Mouse (Mus musculus) gastrocnemius, postnatal 10 days (tissue): ENCODE measurements at regions not wholly inside any gene's neighbourhood (a gene's known extent, or its start where the extent isn't known, plus 50 kb on each side); places are given as distances from the start of the nearest gene placed in this dataset.

Experiments used
- DNase-seq: peaks from one replicate; pipeline ENCODE4 v3.0.0; 2021; ENCODE audit warnings: mixed read lengths

- no peak for DNase-seq
Observed at GRCm38 (mm10) chr2:57772315-57772714, 225.4 kb upstream of the Galnt5 start.

- DNase-seq, result no peak
Observed at GRCm38 (mm10) chr2:57776154-57776553, 221.5 kb upstream of the Galnt5 start.

DNA sequence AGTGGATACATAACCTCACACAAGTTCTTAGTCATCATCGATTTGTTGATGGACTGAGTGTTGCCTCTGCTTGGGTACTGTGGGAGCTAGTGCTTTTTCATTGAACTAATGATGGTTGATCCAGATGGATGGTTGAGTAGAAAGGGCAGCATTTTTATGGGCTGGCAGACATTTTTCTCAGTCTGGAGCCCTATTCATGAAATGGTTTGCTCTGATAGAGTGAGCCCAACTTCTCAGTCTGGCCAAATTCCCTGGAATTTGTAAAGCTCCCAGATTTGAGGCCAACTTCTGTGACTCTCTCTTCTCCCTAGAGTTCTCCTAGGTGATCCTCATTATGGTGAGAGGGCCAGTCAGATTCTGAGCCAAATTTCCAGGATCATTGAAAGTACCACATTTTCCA lies 216.8 kb upstream of the Galnt5 start:
- DNase-seq, result no peak

- no peak for DNase-seq
Observed at GRCm38 (mm10) chr2:57793519-57794296, 204.0 kb upstream of the Galnt5 start.

DNA sequence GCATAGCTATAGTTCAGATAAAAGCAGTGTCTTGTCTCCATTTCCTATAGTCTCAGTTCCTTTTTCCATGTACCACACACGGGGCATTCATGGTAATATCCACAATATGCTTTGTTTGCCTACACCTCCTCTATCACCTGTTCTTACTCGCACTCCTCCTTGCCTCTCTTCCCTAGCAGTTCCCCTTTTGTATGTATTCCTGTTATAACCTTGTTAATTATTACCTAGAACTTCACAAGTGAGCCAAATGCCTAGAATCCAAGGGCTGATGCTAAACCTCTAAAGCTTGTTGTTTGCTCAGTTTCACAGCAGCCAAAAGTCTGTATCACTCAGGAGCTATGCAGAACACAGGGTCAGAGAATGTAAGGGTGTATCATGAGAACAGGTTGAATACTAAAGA lies 198.4 kb upstream of the Galnt5 start:
- DNase-seq, result no peak

GRCm38 (mm10) chr2:57807911-57808310 lies 189.8 kb upstream of the Galnt5 start:
- DNase-seq, result no peak

DNA sequence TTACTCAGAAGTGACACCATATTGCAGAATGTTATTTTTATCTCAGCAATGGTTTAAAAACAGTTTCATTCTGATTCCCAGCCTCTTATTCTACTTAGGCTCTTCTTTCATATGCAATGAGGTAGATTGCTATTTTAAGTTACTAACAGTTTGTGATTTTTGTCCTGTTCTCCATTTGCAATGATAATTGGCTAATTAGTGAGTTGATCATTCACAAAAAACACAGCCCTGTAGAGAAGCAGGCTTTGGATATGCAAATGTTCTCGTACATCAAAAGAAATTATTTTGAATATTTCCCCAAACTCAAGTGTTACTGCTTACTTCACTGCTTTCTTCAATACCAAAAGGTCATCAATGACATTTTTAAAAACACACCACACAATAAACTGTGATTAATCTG lies 184.7 kb upstream of the Galnt5 start:
- DNase-seq, result no peak

GRCm38 (mm10) chr2:57820343-57820742 lies 177.3 kb upstream of the Galnt5 start:
- no peak for DNase-seq

GRCm38 (mm10) chr2:57820923-57821322 lies 176.8 kb upstream of the Galnt5 start:
- no peak for DNase-seq

GRCm38 (mm10) chr2:57828284-57828683 lies 169.4 kb upstream of the Galnt5 start:
- no peak for DNase-seq

DNA sequence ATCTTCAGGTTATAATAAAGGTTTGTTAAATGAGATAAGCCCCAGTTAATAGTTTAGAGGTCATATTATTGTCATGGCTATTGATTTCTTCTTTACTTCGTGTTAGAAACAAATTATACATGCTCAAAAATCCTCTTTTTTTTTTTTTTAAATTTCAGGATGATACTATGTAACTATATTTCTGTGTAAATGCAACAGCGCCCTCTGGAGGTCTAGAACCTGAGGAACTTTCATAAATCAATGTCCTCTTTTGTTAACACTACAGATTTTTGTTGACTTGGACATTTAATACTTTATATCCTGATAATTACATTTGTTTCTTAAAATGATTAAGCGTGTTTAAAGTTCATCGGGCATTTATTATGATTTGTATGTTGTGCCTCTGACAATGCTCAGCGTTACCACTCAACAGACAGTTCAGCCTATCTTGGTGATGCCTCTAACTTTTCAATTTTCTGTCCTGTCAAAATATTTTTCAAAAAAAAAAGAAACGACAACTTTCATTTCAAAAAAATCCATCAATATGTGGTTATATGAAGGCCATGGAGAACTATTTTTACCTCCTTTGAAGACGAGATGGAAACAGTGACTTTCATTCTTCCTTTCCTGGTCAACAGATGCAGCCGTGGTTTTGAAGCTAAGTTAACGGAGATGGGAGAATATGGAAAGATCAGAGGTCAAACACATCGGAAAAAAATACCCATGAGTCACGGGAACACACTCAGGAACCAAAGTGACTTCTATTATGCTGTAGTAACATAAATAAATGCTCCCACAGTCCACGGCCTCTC lies 164.9 kb upstream of the Galnt5 start:
- peak; percentile 66 for DNase-seq

GRCm38 (mm10) chr2:57845135-57845534 lies 152.5 kb upstream of the Galnt5 start:
- DNase-seq, result no peak

- DNase-seq, result no peak
Observed at GRCm38 (mm10) chr2:57847707-57848106, 150.0 kb upstream of the Galnt5 start.

DNA sequence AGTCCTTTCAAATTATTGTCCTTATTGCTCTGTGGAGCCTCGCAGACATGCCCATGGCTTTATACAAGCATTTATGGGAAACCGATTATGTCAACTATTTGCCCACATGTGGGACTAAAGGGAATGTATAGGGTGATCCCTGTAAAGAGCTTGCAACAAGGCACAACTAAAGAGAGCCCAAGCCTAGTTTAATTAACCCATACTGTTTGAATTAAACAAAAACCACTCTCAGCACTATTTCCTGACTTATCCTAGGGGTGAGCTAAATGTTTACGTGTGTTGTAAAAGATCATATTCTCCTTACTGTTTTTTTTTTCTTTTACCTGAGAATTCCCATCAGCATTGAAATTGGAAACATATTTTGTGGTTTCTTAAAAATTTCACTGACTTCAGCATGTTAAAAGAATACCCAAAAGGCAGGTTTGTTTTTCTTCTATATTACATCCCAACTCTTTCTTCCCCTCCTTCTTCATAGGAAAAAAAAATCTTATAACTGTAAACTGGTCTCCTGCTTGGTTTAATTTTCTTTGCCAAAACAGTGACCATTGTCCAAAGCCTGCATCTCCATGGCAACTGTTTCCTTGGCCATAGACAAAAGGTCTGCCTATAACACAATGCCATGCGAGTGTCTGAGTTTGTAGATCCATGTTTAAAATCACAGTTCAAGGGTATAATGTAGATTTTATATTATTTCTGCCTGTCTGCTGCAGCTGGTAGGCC lies 148.2 kb upstream of the Galnt5 start:
- no peak for DNase-seq

DNA sequence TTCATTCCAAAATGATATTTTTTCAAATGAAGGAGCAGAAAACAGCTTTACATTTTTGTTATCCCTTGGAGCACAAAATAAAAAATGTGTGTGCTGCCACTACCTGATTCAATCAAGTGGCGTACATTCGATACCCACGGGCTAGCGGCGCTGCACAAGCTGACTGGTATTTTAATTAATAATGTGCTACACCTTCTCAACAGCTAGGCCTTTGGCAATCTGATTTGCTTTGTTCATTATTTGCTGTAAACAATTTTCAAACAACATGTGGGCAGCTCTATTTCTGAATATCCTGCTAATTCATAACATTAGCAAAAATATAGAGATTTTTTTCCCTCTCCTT lies 147.7 kb upstream of the Galnt5 start:
- DNase-seq, result no peak

- DNase-seq, result peak; percentile 38
Observed at GRCm38 (mm10) chr2:57856524-57857107, 141.1 kb upstream of the Galnt5 start.

GRCm38 (mm10) chr2:57865289-57865688 lies 132.4 kb upstream of the Galnt5 start:
- DNase-seq, result no peak

DNA sequence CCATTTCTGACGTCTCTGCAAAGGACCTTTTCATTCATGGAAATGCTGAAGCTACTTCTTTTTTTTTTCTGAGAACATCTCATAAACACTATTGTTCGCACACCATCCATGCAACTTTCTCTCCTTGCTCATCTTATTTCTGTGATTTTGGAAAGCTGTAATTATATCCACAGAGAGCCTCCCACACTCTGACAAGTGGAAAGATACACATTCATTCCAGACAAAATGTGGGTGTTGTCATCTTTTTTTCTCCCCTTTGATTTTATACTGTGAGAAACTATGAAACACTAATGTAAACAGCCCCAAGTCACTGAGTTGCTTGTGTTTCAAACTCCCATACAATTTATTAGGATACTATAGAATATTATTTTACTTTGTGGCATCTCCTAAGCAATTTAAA lies 129.6 kb upstream of the Galnt5 start:
- DNase-seq, result no peak

GRCm38 (mm10) chr2:57900168-57900567 lies 97.5 kb upstream of the Galnt5 start:
- no peak for DNase-seq

GRCm38 (mm10) chr2:57900580-57901247 lies 97.0 kb upstream of the Galnt5 start:
- DNase-seq, result no peak

- no peak for DNase-seq
Observed at GRCm38 (mm10) chr2:57905184-57905583, 92.5 kb upstream of the Galnt5 start.

DNA sequence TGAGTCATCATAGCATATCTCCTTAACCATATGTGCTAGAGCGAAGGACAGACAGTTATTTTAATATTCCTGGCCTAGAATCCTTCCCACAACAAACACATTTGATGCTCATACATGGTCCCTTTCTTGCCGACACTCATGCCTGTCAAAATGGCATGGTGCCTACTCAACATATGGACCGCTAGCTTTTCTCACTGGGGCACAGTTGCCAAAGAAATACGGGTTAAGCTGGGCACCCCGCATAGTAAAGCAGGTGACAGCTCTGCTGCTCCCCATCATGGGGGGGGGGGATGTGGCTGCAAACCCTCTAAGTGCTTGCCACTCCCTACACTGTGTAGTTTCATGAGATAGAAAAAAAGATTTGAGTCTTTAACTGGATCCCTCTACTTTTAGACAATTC lies 90.7 kb upstream of the Galnt5 start:
- DNase-seq, result no peak
